Mouse (Mus musculus): ENCODE results near the gene Btbd35f11.
"Not testable (repeated sequence)": the region's sequence is repeated elsewhere in the genome, so short reads cannot be mapped to it uniquely, and the experiment has no call there.

Btbd35f11 gene

GRCm38 (mm10) chrX:3443590-3443989, at the start of gene Btbd35f11:
Gene Btbd35f11 (minus strand): TSS chrX:3443690.
- DNase-seq = not testable (repeated sequence)

GRCm38 (mm10) chrX:3409946-3410345, 33.5 kb downstream of the Btbd35f11 start:
- not testable (repeated sequence) for DNase-seq

Measured in right cerebral cortex, postnatal 25 days (tissue).